In the genomic region with DNA sequence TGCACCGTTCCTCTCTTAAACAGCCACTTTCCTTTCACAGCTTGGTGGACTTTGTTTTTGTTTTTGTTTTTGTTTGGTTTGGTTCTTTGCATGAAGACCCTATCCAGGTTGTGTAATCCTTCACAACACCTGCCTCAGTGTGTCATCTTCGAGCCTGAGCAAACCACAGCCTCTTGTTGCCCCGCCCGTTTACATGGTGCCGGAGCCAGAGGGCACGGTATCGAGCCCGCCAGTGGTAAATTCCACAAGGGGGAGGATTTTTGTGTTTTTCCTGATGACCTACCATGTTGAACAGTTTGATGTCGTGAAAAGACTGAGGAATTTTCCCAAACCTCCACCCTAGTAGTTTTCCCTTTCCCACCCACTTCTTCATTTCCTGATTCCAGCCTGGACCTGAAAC, we compare ENCODE assay signal across 12 mouse cellular contexts.
"Had no signal": no experiment of that assay in that cellular context is flagged by ENCODE, and none has a peak within 500 bp of the region (broad histone marks: within the 10 kb centered on the region; RNA-seq: fewer than 3 reads in every experiment).

No protein-coding gene starts in this region.

- ATAC-seq: midbrain, embryonic 13.5 days had no signal

- H3K27ac ChIP-seq: kidney, postnatal 0 days; layer of hippocampus, adult 2 months; limb, embryonic 13.5 days; liver, embryonic 14.5 days; midbrain, embryonic 13.5 days; neural tube, embryonic 15.5 days had no signal

- H3K9ac ChIP-seq: limb, embryonic 13.5 days; liver, embryonic 14.5 days; midbrain, embryonic 13.5 days; neural tube, embryonic 15.5 days had no signal

- H3K36me3 ChIP-seq: limb, embryonic 13.5 days; midbrain, embryonic 13.5 days; neural tube, embryonic 15.5 days had no signal

- H3K9me3 ChIP-seq: limb, embryonic 13.5 days; midbrain, embryonic 13.5 days; neural tube, embryonic 15.5 days had no signal

- H3K27me3 ChIP-seq: limb, embryonic 13.5 days; midbrain, embryonic 13.5 days; neural tube, embryonic 15.5 days had no signal

- H3K4me2 ChIP-seq: limb, embryonic 13.5 days; midbrain, embryonic 13.5 days; neural tube, embryonic 15.5 days had no signal

- H3K4me3 ChIP-seq: layer of hippocampus, adult 2 months; limb, embryonic 13.5 days; midbrain, embryonic 13.5 days; myocyte; neural tube, embryonic 15.5 days had no signal

- H3K4me1 ChIP-seq: neural tube, embryonic 15.5 days had no signal

- DNase-seq: kidney, adult 9 months; kidney, postnatal 36 days; left cerebral cortex, postnatal 4 days; lung, adult 18-20 months; thymus, postnatal 14 days had no signal
